Mouse (Mus musculus) embryonic facial prominence, embryonic 14.5 days (tissue): Measurements from ENCODE around the gene 9330182L06Rik. TPM values are rescaled to one million over a fixed set of nuclear protein-coding genes. Genes with fewer than 3 reads are reported as not detected.

Experiments used
- ATAC-seq: fragments of 200-750 bp; cut with Nextera tagmentation; 2 replicates; pipeline ENCODE4 v1.8.0; 2017; ENCODE audit warnings: low read depth, moderate number of reproducible peaks, moderate TSS enrichment
- DNase-seq: peaks from one replicate; pipeline ENCODE4 v3.0.0-alpha.2; 2015; ENCODE audit warnings: low spot score
- H3K27ac ChIP-seq: fragments of 300-500 bp; sonication (generic); replicated peaks from 2 replicates; pipeline ENCODE4 v1.5.1; 2014; ENCODE audit warnings: low read depth, mild to moderate bottlenecking, low read length, moderate library complexity
- H3K27me3 ChIP-seq: fragments of 300-500 bp; sonication (generic); replicated peaks from 2 replicates; pipeline ENCODE4 v1.6.1; 2014; ENCODE audit warnings: low read length; ENCODE audit not compliant: control insufficient read depth, insufficient read depth
- H3K36me3 ChIP-seq: fragments of 300-500 bp; sonication (generic); 2 replicates; pipeline ENCODE4 v1.6.1; 2014; ENCODE audit warnings: low read length, mixed read lengths; ENCODE audit not compliant: control insufficient read depth, insufficient read depth
- H3K4me1 ChIP-seq: fragments of 300-500 bp; sonication (generic); 2 replicates; pipeline ENCODE4 v1.6.1; 2014; ENCODE audit warnings: antibody characterized with exemption, low read length; ENCODE audit not compliant: control insufficient read depth, insufficient read depth
- H3K4me2 ChIP-seq: fragments of 300-500 bp; sonication (generic); 2 replicates; pipeline ENCODE4 v1.6.1; 2014; ENCODE audit warnings: low read depth, mild to moderate bottlenecking, low read length, moderate library complexity, mixed read lengths
- H3K4me3 ChIP-seq: fragments of 300-500 bp; sonication (generic); 2 replicates; pipeline ENCODE4 v1.5.1; 2014; ENCODE audit warnings: low read depth, mild to moderate bottlenecking, low read length
- H3K9ac ChIP-seq: fragments of 300-500 bp; sonication (generic); 2 replicates; pipeline ENCODE4 v1.6.1; 2014; ENCODE audit warnings: low read depth, mild to moderate bottlenecking, low read length, moderate library complexity, mixed read lengths
- H3K9me3 ChIP-seq: fragments of 300-500 bp; sonication (generic); 2 replicates; pipeline ENCODE4 v1.6.1; 2016; ENCODE audit warnings: low read length; ENCODE audit not compliant: control insufficient read depth
- WGBS: fragments of 180-500 bp; shearing (Covaris S2); extraction: QIAGEN DNeasy Blood & Tissue Kit; methylation state at CpG from one replicate; pipeline ENCODE4 v1.1.7; 2014; 5-methylcytosine and 5-hydroxymethylcytosine counted together
- polyA plus RNA-seq: library from polyadenylated mRNA; unstranded; fragments of >200 nt; fragmentation: Nextera tagmentation; extraction: Ambion mirVana; gene quantifications from 2 replicates; pipeline ENCODE4 v1.2.1, GENCODE M21; 2014

The 9330182L06Rik gene
- 5.3 and 5.6 TPM in 2 replicates for polyA plus RNA-seq

DNA sequence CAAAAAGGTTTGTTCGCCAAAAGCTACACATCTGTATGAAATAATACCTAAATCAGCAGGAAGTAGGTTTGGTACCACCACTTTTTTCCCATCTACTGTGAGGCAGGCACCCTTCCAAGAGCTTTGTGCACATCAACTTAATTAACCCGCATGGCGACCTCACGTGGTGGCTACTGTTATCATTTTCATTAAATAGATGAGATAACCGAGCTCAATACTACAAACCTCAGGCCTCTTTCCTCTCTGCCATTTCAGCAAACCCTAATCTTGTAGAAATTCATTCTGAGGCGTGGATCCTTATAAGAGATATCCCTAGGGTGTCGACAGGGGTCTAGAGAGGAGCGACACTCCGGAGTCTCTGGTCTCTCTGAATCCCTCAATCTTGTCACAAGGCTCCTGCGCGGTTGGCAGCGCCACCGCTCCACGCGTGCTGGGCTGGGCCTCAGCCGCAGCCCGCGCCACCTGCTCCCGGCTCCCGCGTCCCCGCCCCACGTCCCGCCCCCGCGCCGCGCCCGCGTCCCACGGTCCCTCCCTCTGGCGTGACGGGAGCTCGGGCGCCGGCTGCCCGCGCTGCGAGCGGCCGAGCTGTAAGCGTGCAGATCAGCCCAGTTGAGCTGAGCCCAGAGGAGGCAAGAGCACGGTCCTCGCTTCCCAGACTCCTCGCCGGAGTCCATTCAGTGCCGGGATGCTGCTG is at the start of gene 9330182L06Rik:
TSS of gene 9330182L06Rik (plus strand) at position 533 of the 694 bp plus-strand sequence.
- Histone ChIP-seq H3K9me3 (no peaks in the 10 kb centered on the region), H3K9ac (peak within 1 kb of the TSS; percentile 70), H3K4me2 (peak within 1 kb of the TSS; percentile 96), H3K27ac (peak within 1 kb of the TSS; percentile 55; the same call in 1 of the 2 replicates), H3K36me3 (no peaks in the 10 kb centered on the region), H3K4me3 (peak within 1 kb of the TSS; percentile 70), H3K27me3 (peaks cover 6% of the 10 kb centered on the region), H3K4me1 (no peaks in the 10 kb centered on the region)
- under 1% methylated on average over 18 of the region's 47 CpGs for WGBS
- DNase-seq (peak; percentile 68), ATAC-seq (peak; percentile 93)

DNA sequence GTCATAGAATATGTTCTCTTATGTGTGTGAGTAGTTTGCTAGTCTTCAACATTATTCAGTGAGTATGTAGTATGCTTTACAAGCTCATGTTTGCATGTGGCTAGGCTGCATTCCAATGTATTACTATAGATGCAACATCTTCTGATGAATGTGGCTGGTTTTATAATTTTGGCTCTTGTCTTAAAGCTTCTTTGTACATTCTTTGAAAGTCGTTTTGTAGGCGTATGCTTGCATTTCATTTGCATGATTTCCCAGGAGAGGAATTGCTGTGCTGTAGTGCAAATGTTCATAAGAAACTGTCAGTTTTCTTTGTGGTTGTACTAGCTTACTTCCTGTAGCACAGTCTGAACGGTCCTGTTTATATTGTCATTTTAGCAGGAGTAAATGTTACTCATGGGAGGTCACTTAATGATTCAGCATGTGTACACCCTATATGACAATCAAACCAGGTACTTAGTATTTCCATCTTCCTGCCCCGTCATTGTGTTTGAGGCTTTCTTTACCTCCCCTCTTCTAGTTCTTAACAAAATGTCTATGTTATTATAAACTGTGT is 38.4 kb upstream of the 9330182L06Rik start:
- no peaks in the 10 kb centered on the region for H3K4me1 ChIP-seq
- H3K27ac ChIP-seq = no peak overlapping the region
- H3K4me2 ChIP-seq = no peak overlapping the region
- no peak for ATAC-seq
- H3K36me3 ChIP-seq = no peaks in the 10 kb centered on the region
- peak; percentile 17 for DNase-seq
- H3K4me3 ChIP-seq = no peak overlapping the region
- WGBS = 59% methylated on average over 4 of the region's 4 CpGs
- H3K27me3 ChIP-seq = no peaks in the 10 kb centered on the region
- no peaks in the 10 kb centered on the region for H3K9me3 ChIP-seq
- no peak overlapping the region for H3K9ac ChIP-seq

DNA sequence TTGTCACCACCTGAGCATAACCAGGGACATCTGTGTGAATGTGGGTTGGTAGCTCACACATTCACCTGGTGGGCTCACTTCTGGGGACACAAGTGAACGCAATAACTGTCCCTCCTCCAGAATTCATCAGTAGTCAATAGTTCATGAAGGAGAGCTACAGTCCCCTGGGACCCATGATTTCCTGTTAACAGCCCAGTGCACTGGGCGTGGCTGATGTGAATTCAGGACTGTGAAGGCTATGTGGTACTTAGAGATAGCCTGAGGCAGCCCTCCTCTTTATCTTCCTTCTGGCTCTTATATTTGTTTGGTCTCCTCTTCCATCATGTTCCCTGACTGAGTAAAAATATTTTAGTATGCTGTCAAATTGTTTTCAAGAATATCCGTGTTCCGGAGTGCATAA is 1.6 kb upstream of the 9330182L06Rik start:
- H3K36me3 ChIP-seq = no peaks in the 10 kb centered on the region
- peaks cover 6% of the 10 kb centered on the region for H3K27me3 ChIP-seq
- WGBS = 64% methylated on average over 4 of the region's 4 CpGs
- DNase-seq (peak; percentile 20), ATAC-seq (no peak)
- no peaks in the 10 kb centered on the region for H3K4me1 ChIP-seq
- no peak overlapping the region for H3K27ac ChIP-seq
- no peak overlapping the region for H3K4me2 ChIP-seq
- no peaks in the 10 kb centered on the region for H3K9me3 ChIP-seq
- H3K4me3 ChIP-seq = no peak overlapping the region
- H3K9ac ChIP-seq = no peak overlapping the region

DNA sequence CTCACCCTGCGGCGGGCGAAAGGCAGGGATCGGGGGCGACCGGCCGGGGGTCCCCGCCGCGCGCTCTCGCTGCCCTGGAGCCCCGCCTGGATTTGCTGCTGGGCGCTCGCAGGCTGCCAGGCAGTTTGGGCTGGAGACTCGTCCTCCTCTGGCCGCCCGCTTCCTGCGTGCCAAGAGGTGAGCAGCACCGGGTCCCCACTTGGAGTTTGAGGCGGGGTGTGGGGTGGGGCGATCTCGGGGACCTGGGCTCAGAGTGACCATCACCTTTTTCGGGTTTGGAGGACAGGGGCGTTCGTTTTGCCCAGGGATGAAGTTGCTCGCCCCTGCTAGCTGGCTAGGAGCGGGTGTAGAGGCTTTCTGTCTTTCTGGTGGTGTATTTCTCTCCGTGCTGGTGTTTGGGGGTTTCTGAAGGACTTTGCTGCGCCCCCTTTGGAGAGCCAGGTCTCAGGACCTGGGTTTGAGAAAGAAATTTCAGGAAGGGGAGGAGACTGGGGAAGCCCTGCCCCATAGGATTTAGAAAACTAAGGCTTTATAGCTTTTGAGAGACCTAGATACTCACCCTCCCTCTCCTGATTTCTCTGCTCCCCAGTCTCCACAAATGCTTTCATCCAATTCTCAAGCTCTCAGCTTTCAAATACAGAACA is 484 bp downstream of the 9330182L06Rik start:
- DNase-seq = peak; percentile 27
- Histone ChIP-seq H3K4me1 (no peaks in the 10 kb centered on the region), H3K9me3 (no peaks in the 10 kb centered on the region), H3K4me3 (peak overlapping the region; percentile 70), H3K27me3 (peaks cover 6% of the 10 kb centered on the region), H3K27ac (peak overlapping the region; percentile 55; the same call in 1 of the 2 replicates), H3K36me3 (no peaks in the 10 kb centered on the region), H3K4me2 (peak overlapping the region; percentile 96), H3K9ac (peak overlapping the region; percentile 70)
- ATAC-seq = peak; percentile 32; the same call in 1 of the 2 replicates
- WGBS = 2% methylated on average over 13 of the region's 30 CpGs

DNA sequence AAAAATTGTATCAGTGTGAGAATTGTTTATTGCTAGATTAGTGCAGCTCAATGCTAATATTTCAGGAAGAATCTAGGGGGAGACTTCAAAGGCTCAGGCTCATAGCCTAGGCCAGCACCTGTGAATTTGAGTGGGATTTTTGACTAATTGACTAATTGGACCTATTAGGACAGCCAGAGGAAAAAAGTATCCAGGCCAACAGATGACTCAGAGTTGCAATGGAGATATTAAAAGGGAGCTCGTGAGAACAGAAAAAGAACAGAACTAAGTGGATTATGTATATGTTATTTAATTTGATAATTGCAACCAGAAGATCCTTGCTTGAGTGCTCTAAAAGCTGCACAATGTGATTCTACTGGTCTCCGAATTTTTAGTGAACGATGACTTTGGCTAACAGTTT is 3.7 kb downstream of the 9330182L06Rik start:
- no peak overlapping the region for H3K4me3 ChIP-seq
- H3K4me2 ChIP-seq = no peak overlapping the region
- no peaks in the 10 kb centered on the region for H3K4me1 ChIP-seq
- H3K9me3 ChIP-seq = no peaks in the 10 kb centered on the region
- ATAC-seq (no peak), DNase-seq (no peak)
- H3K36me3 ChIP-seq = no peaks in the 10 kb centered on the region
- no peak overlapping the region for H3K27ac ChIP-seq
- 51% methylated on average over 3 of the region's 3 CpGs for WGBS
- no peak overlapping the region for H3K9ac ChIP-seq
- no peaks in the 10 kb centered on the region; the same call in 1 of the 2 replicates for H3K27me3 ChIP-seq

DNA sequence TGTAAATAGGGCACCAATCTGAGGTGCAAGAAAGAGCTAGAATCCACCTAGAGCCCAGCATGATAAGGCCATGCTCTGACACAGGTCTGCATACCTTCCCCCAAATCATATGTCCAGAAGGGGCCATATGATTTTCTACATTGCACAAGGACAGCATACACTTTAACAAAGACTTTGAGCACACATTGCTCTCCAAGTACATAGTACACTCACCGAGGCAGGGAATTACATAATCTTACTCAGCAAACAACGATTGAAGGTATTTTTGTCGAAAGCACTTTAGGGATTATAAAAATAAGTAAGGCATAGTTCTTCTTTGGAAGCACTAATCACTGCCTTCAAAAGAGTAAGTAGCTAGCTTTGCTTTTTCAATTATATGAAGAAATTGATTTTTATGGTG is 7.1 kb downstream of the 9330182L06Rik start:
- no peak for DNase-seq
- Histone ChIP-seq H3K4me3 (no peak overlapping the region), H3K9ac (no peak overlapping the region), H3K9me3 (no peaks in the 10 kb centered on the region), H3K36me3 (no peaks in the 10 kb centered on the region), H3K4me2 (no peak overlapping the region), H3K27ac (no peak overlapping the region), H3K27me3 (no peaks in the 10 kb centered on the region), H3K4me1 (no peaks in the 10 kb centered on the region)
- no peak for ATAC-seq
- WGBS = 66% methylated on average over 3 of the region's 3 CpGs

DNA sequence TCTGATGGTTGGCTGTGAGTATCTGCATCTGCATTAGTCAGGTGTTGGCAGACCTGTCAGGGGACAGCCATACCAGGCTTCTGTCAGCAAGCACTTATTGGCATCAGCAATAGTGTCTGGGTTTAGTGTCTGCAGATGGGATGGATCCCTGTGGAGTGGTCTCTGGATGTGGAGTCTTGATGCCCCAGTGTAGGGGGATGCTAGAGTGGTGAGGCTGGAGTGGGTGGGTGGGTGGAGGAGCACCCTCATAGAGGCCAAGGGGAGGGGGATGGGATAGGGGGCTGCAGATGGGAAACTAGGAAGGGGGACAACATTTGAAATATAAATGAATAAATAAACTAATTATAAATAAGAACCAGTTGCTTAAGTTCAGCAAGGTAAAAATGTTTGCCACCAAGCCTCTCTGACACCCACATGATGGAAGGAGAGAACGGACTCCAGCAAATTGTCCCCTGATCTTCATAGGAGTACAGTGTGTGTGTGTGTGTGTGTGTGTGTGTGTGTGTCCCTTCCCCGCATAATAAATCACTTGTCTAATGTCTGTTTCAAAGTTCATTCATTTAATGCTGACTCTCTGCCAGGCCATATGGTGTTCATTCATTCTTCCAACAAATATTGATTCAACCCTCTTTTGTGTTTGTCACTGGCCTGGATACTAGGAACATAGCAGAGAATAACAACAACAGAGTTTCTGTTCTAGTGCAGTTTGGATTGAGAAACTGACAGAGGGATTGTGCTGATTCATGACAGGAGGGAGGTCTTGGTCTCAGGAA is 30.0 kb downstream of the 9330182L06Rik start:
- no peaks in the 10 kb centered on the region for H3K4me1 ChIP-seq
- 56% methylated on average over 2 of the region's 2 CpGs for WGBS
- ATAC-seq (no peak), DNase-seq (peak; percentile 13)
- H3K9ac ChIP-seq = no peak overlapping the region
- H3K4me3 ChIP-seq = no peak overlapping the region
- H3K27ac ChIP-seq = no peak overlapping the region
- H3K36me3 ChIP-seq = no peaks in the 10 kb centered on the region
- H3K9me3 ChIP-seq = no peaks in the 10 kb centered on the region
- H3K4me2 ChIP-seq = no peak overlapping the region
- no peaks in the 10 kb centered on the region for H3K27me3 ChIP-seq

DNA sequence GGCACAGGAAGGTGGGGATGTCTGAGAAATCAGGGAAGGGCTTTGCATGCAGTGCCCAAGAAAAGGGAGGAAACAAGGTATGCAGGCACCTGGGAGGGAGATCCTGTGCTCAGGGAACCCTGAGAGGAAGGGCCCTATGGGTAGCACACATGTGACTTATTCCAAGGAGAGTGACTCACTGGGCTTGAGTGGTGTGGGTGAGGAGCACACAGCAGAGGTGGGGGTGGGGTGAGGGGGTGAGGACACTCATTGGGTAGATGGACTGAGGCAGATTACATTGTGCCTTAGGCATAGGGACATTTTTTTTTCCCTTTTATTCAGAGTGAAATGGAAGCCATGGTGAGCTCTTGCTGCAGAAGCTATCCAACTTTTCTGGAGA is 30.6 kb downstream of the 9330182L06Rik start:
- Histone ChIP-seq H3K4me2 (no peak overlapping the region), H3K36me3 (no peaks in the 10 kb centered on the region), H3K27me3 (no peaks in the 10 kb centered on the region), H3K9me3 (no peaks in the 10 kb centered on the region), H3K4me1 (no peaks in the 10 kb centered on the region), H3K4me3 (no peak overlapping the region), H3K9ac (no peak overlapping the region), H3K27ac (no peak overlapping the region)
- ATAC-seq = no peak
- no peak for DNase-seq
